Mouse (Mus musculus) central nervous system, embryonic 18 days (tissue): ENCODE results near the gene Cacnb1. TPM values are rescaled to one million over a fixed set of nuclear protein-coding genes. Genes with fewer than 3 reads are reported as not detected.

Source experiments
- polyA plus RNA-seq: library from polyadenylated mRNA; depleted of rRNA; stranded (reverse); fragments of >200 nt; gene quantifications from 2 replicates; pipeline ENCODE4 v1.2.3, GENCODE M21; 2012; rRNA removed

Cacnb1 gene
- polyA plus RNA-seq = 66.5 and 74.5 TPM in 2 replicates

GRCm38 (mm10) chr11:98022555-98023371, at the start of gene Cacnb1:
Gene Cacnb1, minus strand, starts transcription at chr11:98023034.

GRCm38 (mm10) chr11:98052989-98053834, 30.4 kb upstream of the Cacnb1 start, which contains the start of gene Stac2:
Gene Stac2, minus strand, starts transcription at chr11:98053462.

GRCm38 (mm10) chr11:98026570-98027296, 3.9 kb upstream of the Cacnb1 start, which contains the start of gene Rpl19:
Gene Rpl19, plus strand, starts transcription at chr11:98026710.

GRCm38 (mm10) chr11:97995564-97996288, 27.1 kb downstream of the Cacnb1 start, which contains the start of gene Arl5c:
Gene Arl5c, minus strand, starts transcription at chr11:97996181.

GRCm38 (mm10) chr11:97985727-97986677, 36.8 kb downstream of the Cacnb1 start, which contains the start of gene Plxdc1:
Gene Plxdc1, minus strand, starts transcription at chr11:97986444.

Other genes with a start within 250 kb of the Cacnb1 start
- 0.79 and 0.91 TPM in 2 replicates for gene 1700001P01Rik, start 247.1 kb downstream of the Cacnb1 start, polyA plus RNA-seq
- 536 and 583 TPM in 2 replicates for gene Rpl23, start 240.6 kb downstream of the Cacnb1 start, polyA plus RNA-seq
- gene Lasp1, start 224.0 kb downstream of the Cacnb1 start, polyA plus RNA-seq = 106 and 122 TPM in 2 replicates
- 36.0 and 36.9 TPM in 2 replicates for gene B230217C12Rik, start 182.3 kb downstream of the Cacnb1 start, polyA plus RNA-seq
- gene Fbxo47, start 138.9 kb downstream of the Cacnb1 start, polyA plus RNA-seq = 0.45 and 0.60 TPM in 2 replicates
- 1.9 and 2.0 TPM in 2 replicates for gene Plxdc1, start 36.6 kb downstream of the Cacnb1 start, polyA plus RNA-seq
- gene Arl5c, start 26.9 kb downstream of the Cacnb1 start, polyA plus RNA-seq = 2.5 and 2.6 TPM in 2 replicates
- 1,228 and 1,257 TPM in 2 replicates for gene Rpl19, start 3.7 kb upstream of the Cacnb1 start, polyA plus RNA-seq
- gene Stac2, start 30.4 kb upstream of the Cacnb1 start, polyA plus RNA-seq = 3.4 and 5.6 TPM in 2 replicates
- gene Fbxl20, start 127.4 kb upstream of the Cacnb1 start, polyA plus RNA-seq = 23.2 and 24.2 TPM in 2 replicates
- 28.4 and 28.8 TPM in 2 replicates for gene Med1, start 170.3 kb upstream of the Cacnb1 start, polyA plus RNA-seq
- 16.0 and 16.2 TPM in 2 replicates for gene Cdk12, start 180.0 kb upstream of the Cacnb1 start, polyA plus RNA-seq